Mouse (Mus musculus) right cerebral cortex, postnatal 4 days (tissue): ENCODE results near the gene Tshr.

Source experiments
- DNase-seq: peaks from one replicate; pipeline ENCODE4 v3.0.0-alpha.2; 2022

Tshr gene

GRCm38 (mm10) chr12:91588670-91589541, 204.5 kb downstream of the Tshr start:
- DNase-seq, result peak; percentile 54

GRCm38 (mm10) chr12:91589542-91589846, 205.1 kb downstream of the Tshr start:
- no peak for DNase-seq

GRCm38 (mm10) chr12:91589847-91590690, 205.7 kb downstream of the Tshr start, which contains the start of gene Gtf2a1:
Gene Gtf2a1, minus strand, starts transcription at chr12:91590487.
- peak; percentile 93 for DNase-seq

DNA sequence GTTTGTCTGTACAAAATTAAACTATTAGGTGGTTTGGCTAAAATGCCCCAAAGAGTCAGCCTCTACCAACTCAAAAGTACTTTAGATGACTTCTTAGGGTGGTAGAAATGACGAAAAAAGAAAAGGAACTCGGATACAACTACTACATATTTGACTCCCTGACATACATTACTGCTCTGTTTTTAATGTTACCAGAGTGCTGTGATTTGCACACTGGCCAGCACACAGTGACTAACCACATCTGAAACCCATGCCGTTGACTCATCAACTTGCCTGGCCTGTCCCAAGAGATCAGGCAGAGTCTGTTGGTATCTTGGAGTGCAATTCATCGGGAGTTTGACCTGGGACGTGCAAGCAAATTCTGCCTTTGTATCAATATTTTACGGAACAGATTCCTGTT, 206.4 kb downstream of the Tshr start:
- no peak for DNase-seq

DNA sequence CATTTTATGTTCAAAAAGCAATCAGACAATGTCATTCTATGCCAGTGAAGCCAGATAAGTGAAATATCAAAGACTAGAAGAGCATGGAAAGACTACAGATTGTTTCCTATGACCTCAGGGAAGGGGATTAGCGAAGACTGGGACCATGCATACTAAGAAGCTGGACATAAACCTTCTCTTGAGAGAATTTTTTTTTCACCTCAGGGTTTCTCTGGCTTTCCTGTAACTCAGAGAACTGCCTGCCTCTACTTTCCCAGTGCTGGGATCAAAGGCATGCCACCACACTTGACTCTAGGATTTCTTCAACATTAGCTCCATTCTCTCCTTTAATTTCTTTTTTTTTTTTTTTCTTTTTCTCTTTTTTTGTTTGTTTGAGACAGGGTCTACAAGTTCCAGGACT, 206.8 kb downstream of the Tshr start:
- DNase-seq, result no peak

GRCm38 (mm10) chr12:91592128-91592527, 207.8 kb downstream of the Tshr start:
- DNase-seq, result no peak
